Mouse (Mus musculus) olfactory bulb, adult 2 months (tissue): Measurements from ENCODE around the gene Fam167b. TPM values are rescaled to one million over a fixed set of nuclear protein-coding genes. Genes with fewer than 3 reads are reported as not detected.

Experiments
- H3K27ac ChIP-seq: fragments of 200-500 bp; 2 replicates; pipeline ENCODE4 v1.5.1; 2012; ENCODE audit warnings: low read depth, low read length; ENCODE audit not compliant: insufficient read depth
- H3K4me1 ChIP-seq: fragments of 200-500 bp; 2 replicates; pipeline ENCODE4 v1.6.1; 2012; ENCODE audit warnings: low read length; ENCODE audit not compliant: control insufficient read depth, insufficient read depth
- H3K4me3 ChIP-seq: fragments of 200-500 bp; 2 replicates; pipeline ENCODE4 v1.5.1; 2012; ENCODE audit warnings: mild to moderate bottlenecking, low read depth, low read length, moderate library complexity; ENCODE audit not compliant: insufficient read depth
- CTCF ChIP-seq: fragments of 200-500 bp; IDR thresholded peaks from 2 replicates; pipeline ENCODE4 v1.5.1; 2012; ENCODE audit warnings: low read depth, mild to moderate bottlenecking, low read length, moderate library complexity; ENCODE audit not compliant: insufficient read depth
- POLR2A ChIP-seq: fragments of 200-500 bp; IDR thresholded peaks from 2 replicates; pipeline ENCODE4 v1.6.1; 2012; ENCODE audit warnings: mild to moderate bottlenecking, low read depth, low read length, moderate library complexity; ENCODE audit not compliant: insufficient read depth
- WGBS: fragments of 180-500 bp; shearing (Covaris S2); methylation state at CpG from one replicate; pipeline ENCODE4 v1.1.7; 2018; 5-methylcytosine and 5-hydroxymethylcytosine counted together
- polyA plus RNA-seq: library from polyadenylated mRNA; stranded (reverse); fragments of >200 nt; gene quantifications from 2 replicates; pipeline ENCODE4 v1.2.4, GENCODE M21; 2012; ENCODE audit warnings: low replicate concordance; ENCODE audit not compliant: missing spikeins, insufficient read depth, insufficient read length

Gene Fam167b
- polyA plus RNA-seq, 1 experiment: not detected

GRCm38 (mm10) chr4:129610026-129610425, 31.7 kb upstream of the Fam167b start:
- Histone ChIP-seq H3K4me1 (peaks cover 13% of the 10 kb centered on the region), H3K4me3 (no peak overlapping the region), H3K27ac (no peak overlapping the region)
- 80% methylated on average over 4 of the region's 4 CpGs for WGBS
- TF ChIP-seq POLR2A (no peak), CTCF (no peak)

DNA sequence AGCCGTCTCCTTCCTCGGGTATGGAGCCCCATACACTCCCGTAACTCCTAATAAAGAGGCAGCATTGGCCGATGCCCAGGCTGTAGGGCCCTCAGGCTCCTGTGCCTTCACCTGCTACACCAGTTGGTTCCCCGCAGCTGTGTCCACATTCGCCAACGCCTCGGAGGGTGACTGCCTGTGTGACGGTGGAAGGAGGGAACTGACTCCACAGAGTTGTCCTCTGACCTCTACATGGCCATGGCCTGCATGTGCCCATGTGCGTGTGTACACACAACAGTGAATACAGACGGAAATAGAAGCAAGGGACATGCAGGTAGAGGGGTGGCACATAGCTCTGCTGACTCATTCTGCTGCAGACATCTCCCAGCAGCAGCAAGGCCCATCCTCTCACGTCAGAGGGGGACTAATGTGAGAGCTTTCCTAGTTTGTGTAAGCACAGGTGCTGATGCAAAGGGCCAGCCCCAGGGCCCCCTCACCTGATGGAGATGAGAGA, 30.8 kb upstream of the Fam167b start:
- TF ChIP-seq CTCF: no peak
- no peak for TF ChIP-seq POLR2A
- Histone ChIP-seq H3K4me1 (peaks cover 13% of the 10 kb centered on the region), H3K4me3 (no peak overlapping the region), H3K27ac (no peak overlapping the region)
- WGBS: 74% methylated on average over 12 of the region's 12 CpGs

GRCm38 (mm10) chr4:129608426-129609025, 30.2 kb upstream of the Fam167b start:
- Histone ChIP-seq H3K4me3 (no peak overlapping the region), H3K27ac (peak overlapping the region; percentile 71), H3K4me1 (peaks cover 13% of the 10 kb centered on the region)
- WGBS: 31% methylated on average over 7 of the region's 7 CpGs
- no peak for TF ChIP-seq POLR2A
- peak; percentile 68 for TF ChIP-seq CTCF

DNA sequence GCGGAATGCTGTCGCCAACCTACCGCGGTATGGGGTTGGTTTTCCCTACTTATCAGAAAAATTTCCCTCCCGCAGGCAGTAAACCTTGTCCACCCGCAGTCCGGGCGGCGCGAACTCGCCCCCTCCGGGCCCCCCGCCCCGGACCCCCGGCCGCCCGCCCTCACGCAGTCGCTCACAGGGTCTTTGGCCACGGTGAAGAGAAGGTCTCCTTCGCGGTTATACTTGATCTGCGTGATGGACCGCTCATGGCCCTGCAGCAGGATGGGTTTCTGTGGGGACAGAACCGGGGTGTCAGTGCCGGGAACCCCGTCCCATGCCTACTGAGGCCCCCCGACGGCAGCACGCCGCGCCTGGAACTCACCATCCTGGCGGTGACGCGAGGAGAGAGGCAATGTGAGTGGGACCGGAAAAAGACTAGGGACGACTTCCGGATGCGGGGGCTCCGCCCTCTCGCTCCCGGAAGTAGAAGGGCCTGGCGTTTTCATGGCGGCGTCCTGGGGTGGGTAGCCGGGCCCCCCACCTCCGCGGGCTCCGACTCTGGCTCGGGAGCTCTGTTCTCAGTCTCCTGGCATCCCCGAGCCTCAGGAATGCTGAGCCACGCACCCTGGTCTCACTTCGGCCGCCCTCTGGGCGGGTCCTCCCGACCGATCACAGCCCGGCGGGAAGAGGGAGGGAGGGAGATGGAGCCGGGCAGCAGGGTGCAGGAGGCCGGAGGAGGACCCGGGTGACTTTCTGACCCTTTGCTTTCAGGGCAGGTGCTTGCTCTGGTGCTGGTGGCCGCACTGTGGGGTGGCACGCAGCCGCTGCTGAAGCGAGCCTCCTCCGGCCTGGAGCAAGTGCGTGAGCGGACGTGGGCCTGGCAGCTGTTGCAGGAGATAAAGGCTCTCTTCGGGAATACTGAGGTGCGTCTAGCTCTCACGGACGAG, 22.1 kb upstream of the Fam167b start, which contains the start of the genes Eif3i and Tmem234:
Gene Eif3i, minus strand, starts transcription at position 416 of the 926 bp plus-strand sequence.
Gene Tmem234, plus strand, starts transcription at position 436 of the 926 bp plus-strand sequence.
- Histone ChIP-seq H3K27ac (no peak within 1 kb of the TSS), H3K4me3 (peak within 1 kb of the TSS; percentile 77), H3K4me1 (peaks cover 13% of the 10 kb centered on the region; the same call in 1 of the 2 replicates)
- WGBS: under 1% methylated on average over 74 of the region's 74 CpGs
- no peak for TF ChIP-seq CTCF
- TF ChIP-seq POLR2A: peak; percentile 52

DNA sequence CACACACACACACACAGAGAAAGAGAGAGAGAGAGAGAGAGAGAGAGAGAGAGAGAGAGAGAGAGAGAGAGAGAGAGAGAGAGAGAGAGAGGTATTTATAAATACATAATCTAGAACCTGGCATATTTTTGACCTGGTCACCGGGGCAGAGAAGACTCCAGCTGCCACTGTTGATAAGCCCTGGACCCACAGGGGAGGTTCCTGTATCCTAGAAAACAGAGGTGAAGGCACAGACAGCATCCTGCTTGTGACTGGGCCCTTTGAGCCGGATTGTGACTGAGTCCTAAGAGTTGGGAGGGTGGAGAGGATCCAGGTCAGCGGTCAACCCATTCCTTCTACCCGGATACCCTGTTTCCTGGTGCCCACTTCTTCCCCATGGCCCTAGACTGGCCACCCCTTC, 10.5 kb upstream of the Fam167b start:
- 75% methylated on average over 4 of the region's 4 CpGs for WGBS
- TF ChIP-seq CTCF: no peak
- no peak for TF ChIP-seq POLR2A

GRCm38 (mm10) chr4:129586943-129587342, 8.6 kb upstream of the Fam167b start:
- Histone ChIP-seq H3K4me3 (no peak overlapping the region), H3K4me1 (peaks cover 5% of the 10 kb centered on the region; the same call in 1 of the 2 replicates), H3K27ac (no peak overlapping the region)
- no peak for TF ChIP-seq POLR2A
- no peak for TF ChIP-seq CTCF
- 28% methylated on average over 1 of the region's 1 CpGs for WGBS

More for the DNA sequence above, 10.5 kb upstream of the Fam167b start:
- no peak overlapping the region for H3K27ac ChIP-seq
- no peak overlapping the region for H3K4me3 ChIP-seq
- peaks cover 5% of the 10 kb centered on the region; the same call in 1 of the 2 replicates for H3K4me1 ChIP-seq

GRCm38 (mm10) chr4:129585773-129586172, 7.4 kb upstream of the Fam167b start:
- Histone ChIP-seq H3K4me1 (peaks cover 5% of the 10 kb centered on the region; the same call in 1 of the 2 replicates), H3K27ac (no peak overlapping the region), H3K4me3 (no peak overlapping the region)
- TF ChIP-seq CTCF (no peak), POLR2A (no peak)
- WGBS: 88% methylated on average over 9 of the region's 9 CpGs

DNA sequence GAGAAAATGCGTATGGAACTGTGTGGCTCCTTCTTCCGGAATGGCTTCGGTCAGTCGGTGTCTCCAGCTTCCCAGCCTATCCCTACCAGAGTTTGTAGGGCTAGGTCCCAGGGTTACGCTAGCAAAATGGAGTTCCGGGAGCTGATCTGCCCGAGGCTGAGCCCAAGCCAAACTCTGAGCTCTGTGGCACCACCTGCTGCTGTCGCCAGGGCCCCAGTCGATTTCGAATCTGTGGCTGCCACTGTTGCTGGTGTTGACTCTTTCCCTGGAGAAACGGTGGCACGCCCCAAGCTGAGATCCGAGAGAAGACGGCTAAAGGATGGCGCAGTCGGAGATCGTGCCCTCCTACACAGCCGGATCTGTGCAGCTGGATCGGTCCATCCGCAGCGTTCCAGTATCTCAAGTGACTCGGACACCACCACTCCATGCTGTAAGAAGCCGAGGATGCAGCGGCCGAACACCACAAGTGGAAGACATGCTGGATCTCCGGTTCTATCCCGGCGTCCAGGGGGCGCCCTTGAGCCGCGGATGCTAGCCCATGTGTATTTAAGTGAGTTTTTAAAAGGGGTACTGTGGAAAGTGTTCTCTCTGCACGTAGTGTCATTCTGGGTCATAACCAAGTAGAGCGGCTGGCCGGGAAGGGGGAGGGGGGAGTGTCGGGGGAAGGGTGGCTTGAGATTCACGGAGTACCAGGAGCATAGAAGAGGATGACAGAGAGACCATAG, 6.7 kb upstream of the Fam167b start:
- WGBS: 2% methylated on average over 36 of the region's 36 CpGs

More for the DNA sequence above, 6.7 kb upstream of the Fam167b start:
- H3K27ac ChIP-seq: no peak overlapping the region
- H3K4me1 ChIP-seq: peaks cover 5% of the 10 kb centered on the region; the same call in 1 of the 2 replicates
- peak overlapping the region; percentile 52 for H3K4me3 ChIP-seq
- TF ChIP-seq CTCF (peak; percentile 74), POLR2A (no peak)
